Mouse (Mus musculus): ENCODE data around the gene Rnaseh2a. TPM values are rescaled to one million over a fixed set of nuclear protein-coding genes. Genes with fewer than 3 reads are reported as not detected.

Rnaseh2a gene
- total and polyA plus RNA-seq, 2 experiments: 17.1 to 28.3 TPM

DNA sequence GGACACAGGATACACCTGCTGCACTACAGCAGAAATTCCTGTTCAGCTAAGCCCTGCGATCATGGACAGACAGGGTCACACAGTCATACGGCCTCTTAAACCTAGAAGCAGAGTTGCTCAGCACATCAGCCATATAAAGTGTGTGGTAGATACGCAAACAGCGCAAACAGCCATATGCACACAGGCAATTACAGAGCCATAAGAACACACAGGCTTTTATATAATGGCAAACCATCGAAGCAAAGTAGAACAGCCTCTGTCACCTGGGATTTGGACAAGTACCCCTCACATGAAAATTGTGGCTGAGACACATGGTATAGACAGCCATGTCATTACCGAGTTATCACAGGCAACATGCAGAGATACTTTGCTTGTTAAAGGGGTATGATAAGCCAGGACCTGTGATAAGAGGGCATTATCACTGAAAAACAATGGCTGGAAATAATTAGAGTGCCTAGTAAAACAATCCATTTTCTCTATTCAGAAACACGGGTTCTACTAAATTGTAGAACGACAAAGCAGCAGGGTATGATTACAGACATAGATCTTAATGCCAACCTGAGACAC is 16.9 kb upstream of the Rnaseh2a start:
- H3K79me2 ChIP-seq (ENCODE audit: control insufficient read depth, insufficient read depth, low read length): no peaks in the 10 kb centered on the region
- H3K27ac ChIP-seq (replicated peaks; ENCODE audit: insufficient read depth, low read depth, low read length): peak overlapping the region; percentile 50
- no peaks in the 10 kb centered on the region for H3K36me3 ChIP-seq (ENCODE audit: control insufficient read depth, insufficient read depth, low read length)
- H3K9ac ChIP-seq (ENCODE audit: low read depth, low read length): peak overlapping the region; percentile 62
- peaks cover 16% of the 10 kb centered on the region; the same call in 1 of the 2 replicates for H3K4me1 ChIP-seq (ENCODE audit: control insufficient read depth, insufficient read depth, low read length)
- WGBS: 47% methylated on average over 8 of the region's 8 CpGs
- no peaks in the 10 kb centered on the region for H3K27me3 ChIP-seq (ENCODE audit: control insufficient read depth, insufficient read depth, low read length)
- TF ChIP-seq CTCF (IDR thresholded peaks at IDR 0.05; ENCODE audit: low read depth, low read length): no peak
- DNase-seq (ENCODE audit: extremely low read depth, low read depth, low spot score): no peak
- H3K4me3 ChIP-seq (ENCODE audit: insufficient read depth, low read depth, low read length): peak overlapping the region; percentile 53

DNA sequence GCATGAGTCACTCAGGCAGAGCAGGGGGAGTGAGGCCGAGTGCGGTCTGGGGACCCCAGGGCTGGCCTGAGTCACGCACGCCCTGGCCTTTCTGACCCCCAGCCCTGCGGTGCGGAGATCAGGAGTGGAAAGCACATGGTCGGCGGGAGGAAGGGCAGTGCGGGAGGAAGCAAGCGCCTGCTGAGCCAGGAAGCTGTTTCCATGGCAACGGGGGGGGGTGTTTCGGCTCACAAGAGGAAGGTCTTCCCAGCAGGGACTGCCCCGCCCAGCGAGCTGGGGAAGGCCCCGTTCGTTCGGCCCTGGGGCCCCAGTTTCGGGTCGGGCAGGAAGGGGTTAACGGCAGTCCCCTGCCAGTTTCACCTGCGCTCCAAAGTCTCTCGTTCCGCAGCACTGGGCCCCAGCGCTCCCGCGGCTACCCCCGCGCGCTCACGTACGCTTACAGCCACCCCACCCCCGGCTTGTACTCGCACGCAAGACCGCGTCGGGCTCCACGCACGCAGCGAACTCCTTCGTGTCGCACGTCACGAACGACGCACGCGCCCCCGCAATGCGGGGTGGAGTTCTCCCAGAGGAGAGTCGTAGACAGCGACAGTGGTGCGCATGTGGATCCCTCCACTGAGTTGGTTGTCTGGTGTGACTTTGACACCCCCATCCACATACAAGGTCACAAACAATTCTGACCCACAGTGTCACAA is 16.3 kb upstream of the Rnaseh2a start:
- H3K4me3 ChIP-seq (ENCODE audit: insufficient read depth, low read depth, low read length): peak overlapping the region; percentile 53
- WGBS: 2% methylated on average over 53 of the region's 53 CpGs
- no peaks in the 10 kb centered on the region for H3K79me2 ChIP-seq (ENCODE audit: control insufficient read depth, insufficient read depth, low read length)
- peak; percentile 20; the same call in 1 of the 2 replicates for TF ChIP-seq POLR2A (IDR thresholded peaks at IDR 0.05; ENCODE audit: extremely low read depth, insufficient read depth, low read length)
- TF ChIP-seq CTCF (IDR thresholded peaks at IDR 0.05; ENCODE audit: low read depth, low read length): no peak
- peak; percentile 73 for DNase-seq (ENCODE audit: extremely low read depth, low read depth, low spot score)
- H3K36me3 ChIP-seq (ENCODE audit: control insufficient read depth, insufficient read depth, low read length): no peaks in the 10 kb centered on the region
- peak overlapping the region; percentile 50 for H3K27ac ChIP-seq (replicated peaks; ENCODE audit: insufficient read depth, low read depth, low read length)
- peaks cover 20% of the 10 kb centered on the region for H3K4me1 ChIP-seq (ENCODE audit: control insufficient read depth, insufficient read depth, low read length)
- no peaks in the 10 kb centered on the region for H3K27me3 ChIP-seq (ENCODE audit: control insufficient read depth, insufficient read depth, low read length)
- H3K9ac ChIP-seq (ENCODE audit: low read depth, low read length): peak overlapping the region; percentile 62

DNA sequence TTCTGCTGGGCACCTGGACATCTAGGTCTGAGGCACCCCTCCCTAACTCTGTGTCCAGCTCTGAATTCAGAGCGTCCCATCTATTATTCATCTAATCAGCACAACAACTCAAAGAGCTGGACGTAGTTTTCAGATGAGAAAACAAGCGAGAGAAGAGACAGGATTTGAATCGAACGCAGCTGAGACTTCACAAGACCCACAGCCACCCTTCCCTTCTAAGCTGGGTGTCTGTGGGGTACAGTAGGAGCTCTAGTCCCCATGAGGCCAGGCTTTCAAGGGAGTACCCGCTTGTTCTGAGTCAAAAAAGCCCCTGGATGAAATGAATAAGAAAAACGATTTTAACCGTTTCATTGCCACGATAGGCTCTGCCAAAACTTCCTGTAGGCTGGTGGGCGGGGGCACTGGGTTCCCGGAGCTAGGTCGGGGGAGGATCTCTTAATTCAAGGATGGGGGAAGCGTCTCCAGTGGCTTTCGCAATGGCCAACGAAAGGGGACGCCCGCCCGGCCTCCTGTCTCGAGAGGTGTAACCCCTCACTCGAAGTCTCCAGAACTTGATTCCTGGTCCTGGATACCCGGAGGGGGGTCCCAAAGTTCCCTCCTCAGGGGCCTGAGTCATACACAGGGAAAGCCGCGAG is 15.6 kb upstream of the Rnaseh2a start:
- TF ChIP-seq CTCF (IDR thresholded peaks at IDR 0.05; ENCODE audit: low read depth, low read length) (no peak), POLR2A (IDR thresholded peaks at IDR 0.05; ENCODE audit: extremely low read depth, insufficient read depth, low read length) (no peak)
- Histone ChIP-seq H3K9ac (ENCODE audit: low read depth, low read length) (peak overlapping the region; percentile 62), H3K4me1 (ENCODE audit: control insufficient read depth, insufficient read depth, low read length) (peaks cover 22% of the 10 kb centered on the region), H3K4me3 (ENCODE audit: insufficient read depth, low read depth, low read length) (peak overlapping the region; percentile 53), H3K27ac (replicated peaks; ENCODE audit: insufficient read depth, low read depth, low read length) (peak overlapping the region; percentile 50), H3K79me2 (ENCODE audit: control insufficient read depth, insufficient read depth, low read length) (no peaks in the 10 kb centered on the region), H3K36me3 (ENCODE audit: control insufficient read depth, insufficient read depth, low read length) (no peaks in the 10 kb centered on the region), H3K27me3 (ENCODE audit: control insufficient read depth, insufficient read depth, low read length) (no peaks in the 10 kb centered on the region)
- 1% methylated on average over 23 of the region's 23 CpGs for WGBS
- DNase-seq (ENCODE audit: extremely low read depth, low read depth, low spot score): no peak

DNA sequence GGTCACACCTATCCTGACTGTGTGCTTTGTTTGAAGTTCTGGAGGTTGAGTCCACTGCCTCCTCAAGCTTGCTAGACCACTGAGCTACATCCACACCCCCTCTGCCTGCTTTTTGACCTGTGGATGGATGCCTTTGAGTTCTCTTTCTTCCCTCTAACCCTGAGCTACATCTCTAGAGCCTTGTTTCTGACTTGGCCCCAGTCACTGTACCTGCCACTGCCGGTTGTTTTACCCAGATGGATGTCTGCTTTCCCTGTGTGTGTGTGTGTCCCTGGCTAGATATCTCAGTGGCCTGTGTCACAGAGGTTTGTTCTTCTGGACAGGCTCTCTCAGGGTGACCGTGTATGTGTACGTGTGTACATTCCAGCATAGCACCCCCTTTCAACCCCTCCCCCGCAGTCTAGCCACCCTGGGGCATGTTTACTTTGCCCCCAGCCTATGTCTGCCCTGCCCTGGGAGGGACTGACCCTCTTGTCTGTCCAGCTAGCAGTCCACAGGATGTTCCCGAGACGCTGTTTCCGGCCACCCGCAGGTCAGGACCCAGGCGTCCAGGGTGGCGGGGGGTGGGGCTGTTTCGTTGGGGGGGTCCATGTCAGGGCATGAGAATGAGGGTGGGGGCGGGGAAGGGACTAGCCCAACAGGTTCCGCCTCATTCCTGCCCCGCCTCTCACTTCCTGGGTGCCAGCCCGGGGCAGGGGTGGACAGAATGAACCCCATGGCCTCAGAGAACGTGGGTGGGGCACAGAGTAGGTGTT is 14.9 kb upstream of the Rnaseh2a start:
- peak; percentile 47 for DNase-seq (ENCODE audit: extremely low read depth, low read depth, low spot score)
- Histone ChIP-seq H3K4me1 (ENCODE audit: control insufficient read depth, insufficient read depth, low read length) (peaks cover 22% of the 10 kb centered on the region), H3K79me2 (ENCODE audit: control insufficient read depth, insufficient read depth, low read length) (no peaks in the 10 kb centered on the region), H3K36me3 (ENCODE audit: control insufficient read depth, insufficient read depth, low read length) (no peaks in the 10 kb centered on the region), H3K27me3 (ENCODE audit: control insufficient read depth, insufficient read depth, low read length) (no peaks in the 10 kb centered on the region), H3K9ac (ENCODE audit: low read depth, low read length) (no peak overlapping the region), H3K27ac (replicated peaks; ENCODE audit: insufficient read depth, low read depth, low read length) (peak overlapping the region; percentile 69), H3K4me3 (ENCODE audit: insufficient read depth, low read depth, low read length) (no peak overlapping the region; the same call in 1 of the 2 replicates)
- 1% methylated on average over 16 of the region's 16 CpGs for WGBS
- TF ChIP-seq CTCF (IDR thresholded peaks at IDR 0.05; ENCODE audit: low read depth, low read length) (no peak), POLR2A (IDR thresholded peaks at IDR 0.05; ENCODE audit: extremely low read depth, insufficient read depth, low read length) (no peak)

DNA sequence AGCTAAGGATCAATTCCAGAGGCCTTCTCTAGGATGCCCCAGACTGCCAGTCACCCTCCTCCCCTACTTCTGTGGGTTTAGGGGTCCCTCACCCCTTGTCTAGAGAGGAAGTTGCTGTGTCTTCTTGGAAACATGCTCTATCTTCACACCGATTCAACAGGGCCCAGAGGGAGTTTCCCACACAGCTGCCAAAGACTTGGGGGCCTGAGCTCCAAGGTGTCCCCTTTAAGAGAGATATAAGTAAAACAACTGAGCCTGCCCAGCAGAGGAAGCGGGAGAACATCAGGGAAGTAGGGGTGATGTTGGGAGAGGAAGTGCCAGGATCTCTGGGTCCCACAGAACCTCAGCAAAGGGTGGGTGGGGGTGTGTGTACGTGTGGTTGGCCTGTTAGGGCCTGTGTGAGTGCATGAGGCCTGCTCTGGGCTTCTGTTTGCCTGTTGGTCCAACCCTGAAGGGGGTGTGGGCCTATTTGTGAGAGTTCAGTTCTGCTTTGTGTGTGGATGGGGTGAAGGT is 13.0 kb upstream of the Rnaseh2a start:
- H3K27me3 ChIP-seq (ENCODE audit: control insufficient read depth, insufficient read depth, low read length): no peaks in the 10 kb centered on the region
- DNase-seq (ENCODE audit: extremely low read depth, low read depth, low spot score): no peak
- H3K36me3 ChIP-seq (ENCODE audit: control insufficient read depth, insufficient read depth, low read length): no peaks in the 10 kb centered on the region
- no peak overlapping the region for H3K27ac ChIP-seq (replicated peaks; ENCODE audit: insufficient read depth, low read depth, low read length)
- H3K4me3 ChIP-seq (ENCODE audit: insufficient read depth, low read depth, low read length): no peak overlapping the region
- no peak overlapping the region for H3K9ac ChIP-seq (ENCODE audit: low read depth, low read length)
- H3K4me1 ChIP-seq (ENCODE audit: control insufficient read depth, insufficient read depth, low read length): peaks cover 18% of the 10 kb centered on the region
- 63% methylated on average over 3 of the region's 3 CpGs for WGBS
- TF ChIP-seq CTCF (IDR thresholded peaks at IDR 0.05; ENCODE audit: low read depth, low read length): no peak
- TF ChIP-seq POLR2A (IDR thresholded peaks at IDR 0.05; ENCODE audit: extremely low read depth, insufficient read depth, low read length): no peak
- peaks cover 8% of the 10 kb centered on the region; the same call in 1 of the 2 replicates for H3K79me2 ChIP-seq (ENCODE audit: control insufficient read depth, insufficient read depth, low read length)
